Mouse (Mus musculus) heart, postnatal 0 days (tissue): Measurements from ENCODE around the gene Pdxk. TPM values are rescaled to one million over a fixed set of nuclear protein-coding genes. Genes with fewer than 3 reads are reported as not detected.
A peak's percentile ranks its signal among the peaks of the same experiment; 100 is the strongest.

Source experiments
- ATAC-seq: fragments of 200-750 bp; cut with Nextera tagmentation; 2 replicates; pipeline ENCODE4 v1.8.0; 2017; ENCODE audit warnings: low read depth, moderate number of reproducible peaks, moderate library complexity; ENCODE audit not compliant: insufficient read depth
- DNase-seq: peaks from one replicate; pipeline ENCODE4 v3.0.0-alpha.2; 2016; ENCODE audit warnings: low spot score
- H3K27ac ChIP-seq: fragments of 300-500 bp; sonication (generic); 2 replicates; pipeline ENCODE4 v1.5.1; 2014; ENCODE audit warnings: low read depth, mild to moderate bottlenecking
- H3K27me3 ChIP-seq: fragments of 300-500 bp; sonication (generic); 2 replicates; pipeline ENCODE4 v1.6.1; 2014; ENCODE audit warnings: low read length, mixed read lengths; ENCODE audit not compliant: control insufficient read depth, insufficient read depth
- H3K36me3 ChIP-seq: fragments of 300-500 bp; sonication (generic); replicated peaks from 2 replicates; pipeline ENCODE4 v1.6.1; 2014; ENCODE audit warnings: low read length, mixed read lengths; ENCODE audit not compliant: control insufficient read depth, insufficient read depth
- H3K4me1 ChIP-seq: fragments of 300-500 bp; sonication (generic); 2 replicates; pipeline ENCODE4 v1.6.1; 2014; ENCODE audit warnings: antibody characterized with exemption; ENCODE audit not compliant: control insufficient read depth, insufficient read depth
- H3K4me2 ChIP-seq: fragments of 300-500 bp; sonication (generic); 2 replicates; pipeline ENCODE4 v1.6.1; 2014; ENCODE audit warnings: low read depth, mild to moderate bottlenecking, low read length, moderate library complexity
- H3K4me3 ChIP-seq: fragments of 300-500 bp; sonication (generic); 2 replicates; pipeline ENCODE4 v1.5.1; 2014; ENCODE audit warnings: low read depth, low read length
- H3K9ac ChIP-seq: fragments of 300-500 bp; sonication (generic); replicated peaks from 2 replicates; pipeline ENCODE4 v1.6.1; 2014; ENCODE audit warnings: low read depth, low read length, mixed read lengths
- H3K9me3 ChIP-seq: fragments of 300-500 bp; sonication (generic); replicated peaks from 2 replicates; pipeline ENCODE4 v1.6.1; 2016; ENCODE audit warnings: low read length; ENCODE audit not compliant: control insufficient read depth
- CTCF ChIP-seq: IDR thresholded peaks from 2 replicates; pipeline ENCODE4 v1.5.1; 2016; ENCODE audit warnings: antibody characterized with exemption, control low read depth, low read depth
- EP300 ChIP-seq: IDR thresholded peaks from 2 replicates; pipeline ENCODE4 v1.6.1; 2016; ENCODE audit warnings: antibody characterized with exemption, low read depth
- WGBS: fragments of 180-500 bp; shearing (Covaris S2); extraction: QIAGEN DNeasy Blood & Tissue Kit; methylation state at CpG from one replicate; pipeline ENCODE4 v1.1.7; 2014; 5-methylcytosine and 5-hydroxymethylcytosine counted together
- polyA plus RNA-seq: library from polyadenylated mRNA; unstranded; fragments of >200 nt; fragmentation: Nextera tagmentation; extraction: Ambion mirVana; gene quantifications from 2 replicates; pipeline ENCODE4 v1.2.1, GENCODE M21; 2015
- total RNA-seq: library from RNA; depleted of rRNA; stranded (reverse); fragments of >200 nt; gene quantifications from 2 replicates; pipeline ENCODE4 v1.2.3, GENCODE M21; 2014; ENCODE audit warnings: low replicate concordance

Gene Pdxk
- total and polyA plus RNA-seq, 2 experiments from 2014 or later: 3.7 to 4.6 TPM

DNA sequence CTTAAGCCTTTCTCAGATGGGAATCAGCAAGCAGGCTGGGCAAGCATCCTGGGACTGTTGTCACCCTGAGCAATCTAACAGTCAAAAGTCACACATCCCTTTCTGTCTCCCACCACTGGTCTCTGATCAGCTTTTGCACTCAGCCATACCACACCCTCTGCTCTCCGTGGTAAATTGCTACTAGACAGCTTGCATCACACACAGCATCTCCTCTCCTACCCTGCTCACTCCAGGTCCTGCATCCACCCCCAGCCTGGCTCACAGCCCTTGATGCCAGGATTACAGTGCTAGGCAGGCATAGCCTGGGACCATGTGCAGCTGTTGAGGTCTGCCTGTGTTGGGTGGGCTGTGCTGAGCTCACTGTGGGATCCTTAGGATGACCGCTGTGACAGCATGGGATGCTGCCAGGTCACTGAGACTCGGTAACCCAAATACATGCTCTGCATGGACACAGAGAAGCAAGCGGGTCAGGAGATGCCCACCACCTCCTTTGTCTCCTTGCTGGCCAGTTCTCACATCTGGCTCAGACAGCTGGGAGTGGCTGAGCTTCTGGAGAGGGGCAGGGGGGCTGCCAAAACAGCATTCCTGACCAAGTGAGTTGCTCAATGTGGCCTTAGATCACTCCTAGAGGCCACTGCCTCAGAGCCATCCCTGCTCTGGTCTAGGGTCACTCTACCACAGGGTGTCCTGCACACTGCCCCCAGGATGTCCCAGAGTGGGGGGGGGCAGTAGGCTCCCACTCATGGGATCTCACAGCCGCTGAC lies 6.2 kb downstream of the Pdxk start:
- H3K36me3 ChIP-seq: no peaks in the 10 kb centered on the region
- no peak overlapping the region for H3K4me2 ChIP-seq
- 62% methylated on average over 5 of the region's 5 CpGs for WGBS
- H3K27ac ChIP-seq: peak overlapping the region; percentile 26; the same call in 1 of the 2 replicates
- H3K9ac ChIP-seq: no peak overlapping the region
- no peaks in the 10 kb centered on the region for H3K9me3 ChIP-seq
- no peak for TF ChIP-seq CTCF
- TF ChIP-seq EP300: no peak
- no peaks in the 10 kb centered on the region for H3K4me1 ChIP-seq
- no peak overlapping the region for H3K4me3 ChIP-seq
- no peaks in the 10 kb centered on the region for H3K27me3 ChIP-seq
- ATAC-seq: no peak
- DNase-seq: no peak

DNA sequence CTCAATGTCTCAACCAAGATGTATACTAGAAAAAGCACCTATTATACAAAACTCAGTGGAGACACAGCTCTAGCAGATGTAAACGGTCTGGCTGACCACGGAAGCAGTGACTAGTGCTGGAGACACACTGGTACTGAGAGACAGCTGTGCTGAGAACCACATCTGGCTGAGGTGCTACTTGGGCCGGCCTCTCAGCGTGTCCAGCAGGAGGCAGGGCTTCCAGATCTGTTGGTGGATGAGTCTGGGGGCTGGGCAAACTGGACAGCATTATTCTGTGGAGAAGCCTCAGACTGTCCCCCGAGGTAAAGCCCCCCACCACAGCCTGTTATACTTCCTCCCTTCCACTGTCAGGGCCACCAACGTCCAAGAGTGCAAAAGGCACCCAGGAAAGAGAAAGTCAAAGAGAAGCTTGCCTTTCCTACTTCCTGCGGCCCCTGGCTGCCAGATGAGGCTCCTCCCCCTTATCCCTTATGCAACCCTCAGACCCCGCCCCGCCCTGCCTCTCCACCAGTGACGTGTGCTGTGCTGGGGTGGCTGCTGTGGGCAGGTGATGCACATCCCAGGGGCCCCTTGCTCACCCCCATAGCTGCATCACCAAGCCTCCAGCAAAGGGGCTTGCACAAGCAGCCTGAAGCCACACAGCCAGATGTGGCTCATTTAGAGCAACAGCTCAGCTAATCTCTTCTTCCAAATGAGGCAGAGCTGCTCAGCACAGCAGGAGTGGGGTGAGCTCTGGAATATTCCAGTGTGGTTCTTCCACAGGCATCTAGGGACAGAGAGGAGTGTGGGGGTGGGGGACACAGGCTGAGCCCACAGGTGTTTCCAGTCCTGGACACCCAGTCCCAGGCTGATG lies 7.1 kb downstream of the Pdxk start:
- H3K27me3 ChIP-seq: no peaks in the 10 kb centered on the region
- ATAC-seq (peak; percentile 57; the same call in 1 of the 2 replicates), DNase-seq (no peak)
- TF ChIP-seq CTCF (no peak), EP300 (no peak)
- H3K4me2 ChIP-seq: 0 out of 2 replicates have a peak overlapping the region, but pooled peaks have one; percentile 10
- H3K9ac ChIP-seq: no peak overlapping the region
- 0 out of 2 replicates have a peak, but pooled peaks cover 4% of the 10 kb centered on the region for H3K4me1 ChIP-seq
- peak overlapping the region; percentile 26; the same call in 1 of the 2 replicates for H3K27ac ChIP-seq
- H3K4me3 ChIP-seq: no peak overlapping the region
- no peaks in the 10 kb centered on the region for H3K9me3 ChIP-seq
- WGBS: 32% methylated on average over 10 of the region's 10 CpGs
- H3K36me3 ChIP-seq: no peaks in the 10 kb centered on the region

DNA sequence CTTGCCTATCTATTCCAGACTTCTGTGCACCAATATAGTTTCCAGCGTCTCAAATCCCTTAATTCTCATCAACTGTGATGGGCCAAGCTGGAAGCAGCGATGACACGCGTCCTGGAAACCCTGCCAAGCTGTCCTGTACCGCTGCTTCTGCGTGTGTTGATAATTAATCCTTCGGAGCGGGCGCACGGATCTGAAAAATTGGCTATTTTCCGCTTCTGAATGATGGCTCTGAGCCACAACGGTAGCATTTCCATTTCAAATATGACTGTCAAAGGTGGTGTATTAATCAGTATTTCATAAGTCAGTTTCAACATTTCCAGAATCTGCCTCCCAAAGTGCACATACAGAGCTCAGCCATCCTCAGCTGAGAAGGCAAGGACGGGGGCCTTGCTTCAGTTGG lies 8.1 kb downstream of the Pdxk start:
- Histone ChIP-seq H3K27ac (no peak overlapping the region), H3K9me3 (no peaks in the 10 kb centered on the region), H3K36me3 (no peaks in the 10 kb centered on the region), H3K4me1 (0 out of 2 replicates have a peak, but pooled peaks cover 7% of the 10 kb centered on the region), H3K4me2 (no peak overlapping the region), H3K9ac (no peak overlapping the region), H3K27me3 (no peaks in the 10 kb centered on the region), H3K4me3 (no peak overlapping the region)
- ATAC-seq (no peak), DNase-seq (no peak)
- 77% methylated on average over 13 of the region's 13 CpGs for WGBS
- no peak for TF ChIP-seq CTCF
- TF ChIP-seq EP300: no peak

DNA sequence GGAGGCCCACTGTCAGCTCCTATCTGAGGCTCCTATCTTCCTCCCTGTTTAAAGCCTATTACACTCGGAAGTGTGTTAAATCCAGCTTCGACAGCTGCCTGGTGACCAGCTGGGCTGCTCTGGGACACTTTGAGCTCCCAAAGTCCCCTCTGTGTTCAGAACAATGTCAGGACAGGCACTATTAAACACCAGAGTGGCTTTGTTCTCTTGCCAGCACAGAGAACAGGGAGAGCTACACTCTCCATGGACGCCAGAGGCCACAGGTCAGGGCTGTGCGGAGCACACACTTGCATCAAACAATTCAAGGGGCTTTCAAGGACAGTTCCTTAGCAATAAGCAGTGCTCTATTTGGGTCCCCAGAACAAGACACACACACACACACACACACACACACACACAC lies 12.1 kb downstream of the Pdxk start:
- no peaks in the 10 kb centered on the region for H3K27me3 ChIP-seq
- no peak overlapping the region for H3K27ac ChIP-seq
- H3K4me1 ChIP-seq: 0 out of 2 replicates have a peak, but pooled peaks cover 7% of the 10 kb centered on the region
- H3K4me2 ChIP-seq: no peak overlapping the region
- no peak overlapping the region for H3K4me3 ChIP-seq
- H3K9me3 ChIP-seq: no peaks in the 10 kb centered on the region
- ATAC-seq: no peak
- peaks cover 26% of the 10 kb centered on the region for H3K36me3 ChIP-seq
- TF ChIP-seq CTCF: no peak
- TF ChIP-seq EP300: no peak
- DNase-seq: no peak
- WGBS: 53% methylated on average over 4 of the region's 4 CpGs
- no peak overlapping the region for H3K9ac ChIP-seq

DNA sequence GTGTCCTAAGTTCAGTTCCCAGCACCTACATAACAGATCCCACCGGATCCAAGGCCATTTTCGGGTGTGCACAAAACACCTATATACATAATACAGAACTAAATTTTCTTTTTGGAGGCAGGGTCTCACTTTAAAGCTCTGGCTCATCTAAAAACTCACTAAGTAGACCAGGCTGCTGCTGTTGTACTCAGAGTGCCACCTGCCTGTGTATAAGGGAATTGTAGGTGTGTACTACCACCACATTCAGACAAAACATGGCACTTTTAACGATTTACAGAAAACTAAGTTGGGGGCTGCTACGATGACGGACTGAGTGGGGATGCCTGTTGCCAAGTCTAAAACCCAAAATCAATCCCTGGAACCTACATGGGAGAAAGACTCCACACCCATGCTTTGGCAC lies 14.0 kb downstream of the Pdxk start:
- Histone ChIP-seq H3K27ac (no peak overlapping the region), H3K9me3 (no peaks in the 10 kb centered on the region), H3K27me3 (no peaks in the 10 kb centered on the region), H3K4me1 (0 out of 2 replicates have a peak, but pooled peaks cover 7% of the 10 kb centered on the region), H3K4me3 (no peak overlapping the region), H3K4me2 (no peak overlapping the region), H3K36me3 (peaks cover 39% of the 10 kb centered on the region), H3K9ac (no peak overlapping the region)
- ATAC-seq (no peak), DNase-seq (no peak)
- TF ChIP-seq EP300: no peak
- no peak for TF ChIP-seq CTCF
- 94% methylated on average over 5 of the region's 5 CpGs for WGBS
